Mouse (Mus musculus): ENCODE measurements around the gene Gm11564. TPM values are rescaled to one million over a fixed set of nuclear protein-coding genes. Genes with fewer than 3 reads are reported as not detected.
"Not testable (repeated sequence)": the region's sequence is repeated elsewhere in the genome, so short reads cannot be mapped to it uniquely, and the experiment has no call there.

The Gm11564 gene
- total and polyA plus RNA-seq, 2 experiments from 2014 or later: not detected

GRCm38 (mm10) chr11:99842185-99842584, 26.7 kb upstream of the Gm11564 start:
- TF ChIP-seq CTCF (IDR thresholded peaks at IDR 0.05; ENCODE audit: low read depth): no peak
- Histone ChIP-seq H3K4me1 (ENCODE audit: insufficient read depth, low read length) (no peaks in the 10 kb centered on the region), H3K4me2 (ENCODE audit: low read depth, low read length) (no peak overlapping the region), H3K36me3 (ENCODE audit: insufficient read depth, low read length) (no peaks in the 10 kb centered on the region), H3K27me3 (ENCODE audit: insufficient read depth, low read length) (no peaks in the 10 kb centered on the region), H3K4me3 (ENCODE audit: low read length) (no peak overlapping the region), H3K27ac (no peak overlapping the region), H3K9ac (replicated peaks; ENCODE audit: low read length) (no peak overlapping the region), H3K9me3 (ENCODE audit: low read length) (no peaks in the 10 kb centered on the region)
- no peak for DNase-seq (ENCODE audit: low spot score)
- 78% methylated on average over 1 of the region's 1 CpGs for WGBS
- no peak for ATAC-seq

DNA sequence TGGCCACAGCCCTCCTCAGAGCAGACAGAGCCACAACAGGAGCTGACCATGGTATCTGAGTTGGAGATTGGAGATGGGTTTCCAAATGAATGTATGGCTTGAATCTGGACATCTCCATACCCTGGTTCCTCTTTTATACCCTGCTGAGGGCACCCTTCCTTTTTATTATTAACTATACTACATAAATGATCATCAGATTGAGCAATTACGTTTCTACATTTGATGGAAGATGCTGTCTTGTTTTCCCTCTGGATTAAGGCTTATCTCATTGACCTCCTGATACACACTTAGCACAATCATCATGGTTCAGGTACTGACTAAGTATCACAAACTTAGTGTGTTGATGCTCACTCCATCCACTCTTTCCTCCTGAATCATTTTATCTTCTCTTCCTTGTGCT, 22.5 kb upstream of the Gm11564 start, which contains the start of gene 2300003K06Rik:
2300003K06Rik (minus strand) TSS at position 101 of the 400 bp plus-strand sequence.
- DNase-seq (ENCODE audit: low spot score): no peak

DNA sequence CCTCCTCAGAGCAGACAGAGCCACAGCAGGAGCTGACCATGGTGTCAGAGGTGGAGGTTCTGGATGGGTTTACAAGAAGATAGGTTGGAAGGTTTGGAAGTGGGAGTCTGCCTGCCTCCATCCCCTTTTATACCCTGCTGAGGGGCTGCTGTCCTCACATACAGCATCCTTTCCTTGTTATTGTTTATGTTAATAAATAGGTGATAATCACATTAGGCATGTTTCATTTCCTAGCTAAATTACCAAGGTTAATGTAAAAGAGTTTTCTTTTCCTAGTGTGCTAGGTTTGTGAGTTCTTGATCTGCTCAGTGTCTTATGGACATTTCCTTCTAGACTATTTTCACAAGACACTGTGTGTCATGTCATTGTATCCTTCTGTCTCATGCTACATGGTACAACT, 5.7 kb downstream of the Gm11564 start, which contains the start of gene Krtap4-13:
Krtap4-13 (minus strand) TSS at position 101 of the 400 bp plus-strand sequence.
- DNase-seq (ENCODE audit: low spot score); H3K27ac ChIP-seq: not testable (repeated sequence)

More for the DNA sequence above, 22.5 kb upstream of the Gm11564 start, which contains the start of gene 2300003K06Rik:
- no peaks in the 10 kb centered on the region for H3K36me3 ChIP-seq (ENCODE audit: insufficient read depth, low read length)
- H3K27ac ChIP-seq: no peak within 1 kb of the TSS
- no peak for ATAC-seq
- H3K27me3 ChIP-seq (ENCODE audit: insufficient read depth, low read length): no peaks in the 10 kb centered on the region
- no peaks in the 10 kb centered on the region for H3K4me1 ChIP-seq (ENCODE audit: insufficient read depth, low read length)
- WGBS: 61% methylated on average over 1 of the region's 1 CpGs
- H3K9me3 ChIP-seq (ENCODE audit: low read length): no peaks in the 10 kb centered on the region
- H3K4me2 ChIP-seq (ENCODE audit: low read depth, low read length): no peak within 1 kb of the TSS
- no peak within 1 kb of the TSS for H3K9ac ChIP-seq (replicated peaks; ENCODE audit: low read length)
- no peak for TF ChIP-seq CTCF (IDR thresholded peaks at IDR 0.05; ENCODE audit: low read depth)
- no peak within 1 kb of the TSS for H3K4me3 ChIP-seq (ENCODE audit: low read length)

DNA sequence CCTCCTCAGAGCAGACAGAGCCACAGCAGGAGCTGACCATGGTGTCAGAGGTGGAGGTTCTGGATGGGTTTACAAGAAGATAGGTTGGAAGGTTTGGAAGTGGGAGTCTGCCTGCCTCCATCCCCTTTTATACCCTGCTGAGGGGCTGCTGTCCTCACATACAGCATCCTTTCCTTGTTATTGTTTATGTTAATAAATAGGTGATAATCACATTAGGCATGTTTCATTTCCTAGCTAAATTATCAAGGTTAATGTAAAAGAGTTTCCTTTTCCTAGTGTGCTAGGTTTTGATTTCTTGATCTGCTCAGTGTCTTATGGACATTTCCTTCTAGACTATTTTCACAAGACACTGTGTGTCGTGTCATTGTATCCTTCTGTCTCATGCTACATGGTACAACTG, 11.1 kb downstream of the Gm11564 start, which contains the start of gene Gm11554:
Gm11554 (minus strand) TSS at position 101 of the 400 bp plus-strand sequence.
- not testable (repeated sequence) for H3K27me3 ChIP-seq (ENCODE audit: insufficient read depth, low read length); H3K4me2 ChIP-seq (ENCODE audit: low read depth, low read length); H3K9me3 ChIP-seq (ENCODE audit: low read length); H3K36me3 ChIP-seq (ENCODE audit: insufficient read depth, low read length); H3K27ac ChIP-seq; DNase-seq (ENCODE audit: low spot score); H3K4me1 ChIP-seq (ENCODE audit: insufficient read depth, low read length); ATAC-seq; H3K4me3 ChIP-seq (ENCODE audit: low read length); H3K9ac ChIP-seq (replicated peaks; ENCODE audit: low read length)
- no CpG with 5 or more reads among the region's 1 CpGs for WGBS

More for the DNA sequence above, 5.7 kb downstream of the Gm11564 start, which contains the start of gene Krtap4-13:
- not testable (repeated sequence) for H3K36me3 ChIP-seq (ENCODE audit: insufficient read depth, low read length); H3K9me3 ChIP-seq (ENCODE audit: low read length); H3K27me3 ChIP-seq (ENCODE audit: insufficient read depth, low read length); ATAC-seq; H3K4me1 ChIP-seq (ENCODE audit: insufficient read depth, low read length); H3K4me2 ChIP-seq (ENCODE audit: low read depth, low read length); H3K9ac ChIP-seq (replicated peaks; ENCODE audit: low read length); H3K4me3 ChIP-seq (ENCODE audit: low read length)

DNA sequence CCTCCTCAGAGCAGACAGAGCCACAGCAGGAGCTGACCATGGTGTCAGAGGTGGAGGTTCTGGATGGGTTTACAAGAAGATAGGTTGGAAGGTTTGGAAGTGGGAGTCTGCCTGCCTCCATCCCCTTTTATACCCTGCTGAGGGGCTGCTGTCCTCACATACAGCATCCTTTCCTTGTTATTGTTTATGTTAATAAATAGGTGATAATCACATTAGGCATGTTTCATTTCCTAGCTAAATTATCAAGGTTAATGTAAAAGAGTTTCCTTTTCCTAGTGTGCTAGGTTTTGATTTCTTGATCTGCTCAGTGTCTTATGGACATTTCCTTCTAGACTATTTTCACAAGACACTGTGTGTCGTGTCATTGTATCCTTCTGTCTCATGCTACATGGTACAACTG, 16.6 kb downstream of the Gm11564 start, which contains the start of gene Gm11569:
Gm11569 (minus strand) TSS at position 101 of the 400 bp plus-strand sequence.
- H3K9ac ChIP-seq (replicated peaks; ENCODE audit: low read length); ATAC-seq; H3K9me3 ChIP-seq (ENCODE audit: low read length); H3K4me2 ChIP-seq (ENCODE audit: low read depth, low read length); H3K4me1 ChIP-seq (ENCODE audit: insufficient read depth, low read length); DNase-seq (ENCODE audit: low spot score); H3K27me3 ChIP-seq (ENCODE audit: insufficient read depth, low read length); H3K27ac ChIP-seq; H3K4me3 ChIP-seq (ENCODE audit: low read length); H3K36me3 ChIP-seq (ENCODE audit: insufficient read depth, low read length): not testable (repeated sequence)
- no CpG with 5 or more reads among the region's 1 CpGs for WGBS

DNA sequence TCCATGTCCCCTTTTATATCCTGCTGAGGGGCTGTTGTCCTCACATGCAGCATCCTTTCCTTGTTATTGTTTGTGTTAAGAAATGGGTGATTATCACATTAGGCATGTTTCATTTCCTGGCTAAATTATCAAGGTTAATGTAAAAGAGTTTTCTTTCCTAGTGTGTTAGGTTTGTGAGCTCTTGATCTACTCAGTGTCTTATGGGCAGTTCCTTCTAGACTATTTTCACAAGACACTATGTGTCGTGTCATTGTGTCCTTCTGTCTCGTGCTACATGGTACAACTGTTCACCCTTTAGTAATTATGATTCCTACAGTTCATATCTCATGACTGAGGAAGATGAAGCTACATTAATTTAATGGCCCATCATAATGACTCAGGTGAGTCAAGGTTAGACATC, 22.1 kb downstream of the Gm11564 start, which contains the start of gene Gm11596:
Gm11596 (minus strand) TSS at position 101 of the 400 bp plus-strand sequence.
- no peak within 1 kb of the TSS for H3K9ac ChIP-seq (replicated peaks; ENCODE audit: low read length)
- H3K36me3 ChIP-seq (ENCODE audit: insufficient read depth, low read length): no peaks in the 10 kb centered on the region
- ATAC-seq: no peak
- no peak for TF ChIP-seq CTCF (IDR thresholded peaks at IDR 0.05; ENCODE audit: low read depth)
- H3K4me3 ChIP-seq (ENCODE audit: low read length): no peak within 1 kb of the TSS
- no peak within 1 kb of the TSS for H3K4me2 ChIP-seq (ENCODE audit: low read depth, low read length)
- no peaks in the 10 kb centered on the region for H3K9me3 ChIP-seq (ENCODE audit: low read length)
- DNase-seq (ENCODE audit: low spot score): no peak
- no peaks in the 10 kb centered on the region for H3K27me3 ChIP-seq (ENCODE audit: insufficient read depth, low read length)
- 90% methylated on average over 2 of the region's 2 CpGs for WGBS
- H3K27ac ChIP-seq: no peak within 1 kb of the TSS
- H3K4me1 ChIP-seq (ENCODE audit: insufficient read depth, low read length): no peaks in the 10 kb centered on the region

- H3K27me3 ChIP-seq (ENCODE audit: insufficient read depth, low read length); ATAC-seq; DNase-seq (ENCODE audit: low spot score): not testable (repeated sequence)
Observed at GRCm38 (mm10) chr11:99784900-99785299, 30.6 kb downstream of the Gm11564 start, which contains the start of gene Krtap4-9. Gene Krtap4-9 (plus strand): TSS chr11:99785200.

More at GRCm38 (mm10) chr11:99784900-99785299, 30.6 kb downstream of the Gm11564 start, which contains the start of gene Krtap4-9:
- not testable (repeated sequence) for H3K4me1 ChIP-seq (ENCODE audit: insufficient read depth, low read length); H3K9ac ChIP-seq (replicated peaks; ENCODE audit: low read length); H3K36me3 ChIP-seq (ENCODE audit: insufficient read depth, low read length); H3K27ac ChIP-seq; H3K4me2 ChIP-seq (ENCODE audit: low read depth, low read length); H3K9me3 ChIP-seq (ENCODE audit: low read length); H3K4me3 ChIP-seq (ENCODE audit: low read length)

Data from hindbrain, postnatal 0 days (tissue).